Mouse (Mus musculus) midbrain, embryonic 12.5 days (tissue): ENCODE measurements around the gene Nckap5l. TPM values are rescaled to one million over a fixed set of nuclear protein-coding genes. Genes with fewer than 3 reads are reported as not detected.

Experiments used
- ATAC-seq: fragments of 200-750 bp; cut with Nextera tagmentation; 2 replicates; pipeline ENCODE4 v1.8.0; 2017; ENCODE audit warnings: low read depth, moderate TSS enrichment, moderate library complexity; ENCODE audit not compliant: low FRiP score
- H3K27ac ChIP-seq: fragments of 300-500 bp; sonication (generic); replicated peaks from 2 replicates; pipeline ENCODE4 v1.5.1; 2016; ENCODE audit warnings: mild to moderate bottlenecking
- H3K27me3 ChIP-seq: fragments of 300-500 bp; sonication (generic); 2 replicates; pipeline ENCODE4 v1.6.1; 2016; ENCODE audit warnings: mild to moderate bottlenecking
- H3K36me3 ChIP-seq: fragments of 300-500 bp; sonication (generic); 2 replicates; pipeline ENCODE4 v1.6.1; 2016
- H3K4me1 ChIP-seq: fragments of 300-500 bp; sonication (generic); 2 replicates; pipeline ENCODE4 v1.6.1; 2016
- H3K4me2 ChIP-seq: fragments of 300-500 bp; sonication (generic); replicated peaks from 2 replicates; pipeline ENCODE4 v1.6.1; 2016; ENCODE audit warnings: mild to moderate bottlenecking, moderate library complexity
- H3K4me3 ChIP-seq: fragments of 300-500 bp; sonication (generic); 2 replicates; pipeline ENCODE4 v1.5.1; 2016; ENCODE audit warnings: mild to moderate bottlenecking
- H3K9ac ChIP-seq: fragments of 300-500 bp; sonication (generic); replicated peaks from 2 replicates; pipeline ENCODE4 v1.6.1; 2016; ENCODE audit warnings: mild to moderate bottlenecking, moderate library complexity
- H3K9me3 ChIP-seq: fragments of 300-500 bp; sonication (generic); 2 replicates; pipeline ENCODE4 v1.6.1; 2016; ENCODE audit warnings: mild to moderate bottlenecking
- WGBS: fragments of 180-500 bp; shearing (Covaris S2); methylation state at CpG from one replicate; pipeline ENCODE4 v1.1.7; 2016; 5-methylcytosine and 5-hydroxymethylcytosine counted together
- polyA plus RNA-seq: library from polyadenylated mRNA; unstranded; fragments of >200 nt; fragmentation: Nextera tagmentation; extraction: Ambion mirVana; gene quantifications from 2 replicates; pipeline ENCODE4 v1.2.1, GENCODE M21; 2016

Gene Nckap5l
- polyA plus RNA-seq, 1 experiment from 2014 or later = 12.9 TPM

GRCm38 (mm10) chr15:99484745-99485144, 27.2 kb upstream of the Nckap5l start:
- H3K4me1 ChIP-seq = no peaks in the 10 kb centered on the region
- no peaks in the 10 kb centered on the region for H3K36me3 ChIP-seq
- H3K4me3 ChIP-seq = no peak overlapping the region
- H3K4me2 ChIP-seq = no peak overlapping the region
- peaks cover 3% of the 10 kb centered on the region; the same call in 1 of the 2 replicates for H3K27me3 ChIP-seq
- no peaks in the 10 kb centered on the region for H3K9me3 ChIP-seq
- 73% methylated on average over 6 of the region's 6 CpGs for WGBS
- H3K9ac ChIP-seq = no peak overlapping the region
- ATAC-seq = no peak
- no peak overlapping the region for H3K27ac ChIP-seq

- WGBS = 64% methylated on average over 1 of the region's 1 CpGs
- H3K4me2 ChIP-seq = no peak overlapping the region
- H3K27ac ChIP-seq = no peak overlapping the region
- H3K4me3 ChIP-seq = no peak overlapping the region
- peaks cover 1% of the 10 kb centered on the region; the same call in 1 of the 2 replicates for H3K36me3 ChIP-seq
- H3K4me1 ChIP-seq = peaks cover 11% of the 10 kb centered on the region
- no peak for ATAC-seq
- peaks cover 12% of the 10 kb centered on the region for H3K27me3 ChIP-seq
- no peak overlapping the region for H3K9ac ChIP-seq
- no peaks in the 10 kb centered on the region for H3K9me3 ChIP-seq
These were observed 18.3 kb upstream of the Nckap5l start for GRCm38 (mm10) chr15:99475814-99476213.

GRCm38 (mm10) chr15:99474576-99474926, 17.0 kb upstream of the Nckap5l start, which contains the start of gene Bcdin3d:
Bcdin3d (minus strand) TSS chr15:99474730.
- peaks cover 12% of the 10 kb centered on the region for H3K27me3 ChIP-seq
- H3K4me2 ChIP-seq = peak within 1 kb of the TSS; percentile 74
- H3K4me3 ChIP-seq = peak within 1 kb of the TSS; percentile 84
- WGBS = under 1% methylated on average over 26 of the region's 26 CpGs
- H3K9ac ChIP-seq = peak within 1 kb of the TSS; percentile 89
- H3K9me3 ChIP-seq = no peaks in the 10 kb centered on the region
- ATAC-seq = peak; percentile 90
- peaks cover 12% of the 10 kb centered on the region for H3K4me1 ChIP-seq
- H3K36me3 ChIP-seq = peaks cover 11% of the 10 kb centered on the region
- H3K27ac ChIP-seq = peak within 1 kb of the TSS; percentile 87

GRCm38 (mm10) chr15:99473801-99474575, 16.4 kb upstream of the Nckap5l start:
- Histone ChIP-seq H3K4me1 (peaks cover 12% of the 10 kb centered on the region), H3K4me2 (peak overlapping the region; percentile 74), H3K27ac (peak overlapping the region; percentile 87), H3K36me3 (peaks cover 11% of the 10 kb centered on the region), H3K4me3 (peak overlapping the region; percentile 84), H3K9me3 (no peaks in the 10 kb centered on the region), H3K27me3 (peaks cover 12% of the 10 kb centered on the region), H3K9ac (peak overlapping the region; percentile 89)
- ATAC-seq = peak; percentile 89
- WGBS = 6% methylated on average over 38 of the region's 38 CpGs

GRCm38 (mm10) chr15:99472972-99473371, 15.4 kb upstream of the Nckap5l start:
- WGBS = 91% methylated on average over 7 of the region's 7 CpGs
- no peak for ATAC-seq
- Histone ChIP-seq H3K36me3 (peaks cover 15% of the 10 kb centered on the region), H3K4me2 (no peak overlapping the region), H3K4me3 (no peak overlapping the region), H3K27me3 (peaks cover 12% of the 10 kb centered on the region), H3K4me1 (peaks cover 12% of the 10 kb centered on the region), H3K27ac (no peak overlapping the region), H3K9me3 (no peaks in the 10 kb centered on the region), H3K9ac (no peak overlapping the region)

- H3K9me3 ChIP-seq = no peaks in the 10 kb centered on the region
- H3K4me3 ChIP-seq = no peak overlapping the region
- no peak overlapping the region for H3K4me2 ChIP-seq
- H3K27me3 ChIP-seq = peaks cover 2% of the 10 kb centered on the region; the same call in 1 of the 2 replicates
- ATAC-seq = no peak
- no peak overlapping the region for H3K27ac ChIP-seq
- H3K36me3 ChIP-seq = peaks cover 15% of the 10 kb centered on the region
- H3K4me1 ChIP-seq = peaks cover 12% of the 10 kb centered on the region
- H3K9ac ChIP-seq = no peak overlapping the region
- WGBS = 83% methylated on average over 14 of the region's 14 CpGs
These were observed 14.1 kb upstream of the Nckap5l start for GRCm38 (mm10) chr15:99471677-99472063.

- Histone ChIP-seq H3K27ac (no peak overlapping the region), H3K9me3 (no peaks in the 10 kb centered on the region), H3K4me2 (no peak overlapping the region; the same call in 1 of the 2 replicates), H3K9ac (0 out of 2 replicates have a peak overlapping the region, but pooled peaks have one; percentile 28), H3K4me1 (peaks cover 12% of the 10 kb centered on the region), H3K36me3 (peaks cover 15% of the 10 kb centered on the region), H3K4me3 (no peak overlapping the region), H3K27me3 (no peaks in the 10 kb centered on the region)
- WGBS = 65% methylated on average over 17 of the region's 17 CpGs
- ATAC-seq = no peak
These were observed 13.6 kb upstream of the Nckap5l start for GRCm38 (mm10) chr15:99470971-99471676.

GRCm38 (mm10) chr15:99470224-99470761, 12.7 kb upstream of the Nckap5l start:
- Histone ChIP-seq H3K27ac (no peak overlapping the region), H3K36me3 (peaks cover 15% of the 10 kb centered on the region), H3K4me1 (peaks cover 12% of the 10 kb centered on the region), H3K27me3 (no peaks in the 10 kb centered on the region), H3K9me3 (no peaks in the 10 kb centered on the region), H3K4me2 (no peak overlapping the region), H3K9ac (no peak overlapping the region), H3K4me3 (no peak overlapping the region)
- no peak for ATAC-seq
- WGBS = 94% methylated on average over 31 of the region's 31 CpGs

- peaks cover 9% of the 10 kb centered on the region for H3K4me1 ChIP-seq
- H3K27me3 ChIP-seq = no peaks in the 10 kb centered on the region
- 94% methylated on average over 4 of the region's 4 CpGs for WGBS
- H3K4me2 ChIP-seq = no peak overlapping the region
- no peak for ATAC-seq
- H3K27ac ChIP-seq = no peak overlapping the region
- H3K36me3 ChIP-seq = peaks cover 15% of the 10 kb centered on the region
- no peak overlapping the region for H3K4me3 ChIP-seq
- H3K9ac ChIP-seq = no peak overlapping the region
- H3K9me3 ChIP-seq = no peaks in the 10 kb centered on the region
These were observed 12.2 kb upstream of the Nckap5l start for GRCm38 (mm10) chr15:99469736-99470135.

- Histone ChIP-seq H3K27me3 (no peaks in the 10 kb centered on the region), H3K9me3 (no peaks in the 10 kb centered on the region), H3K9ac (no peak overlapping the region), H3K4me3 (no peak overlapping the region), H3K4me2 (no peak overlapping the region), H3K4me1 (peaks cover 9% of the 10 kb centered on the region), H3K27ac (no peak overlapping the region), H3K36me3 (peaks cover 15% of the 10 kb centered on the region)
- no peak for ATAC-seq
- 47% methylated on average over 3 of the region's 3 CpGs for WGBS
These were observed 11.5 kb upstream of the Nckap5l start for GRCm38 (mm10) chr15:99469067-99469466.

GRCm38 (mm10) chr15:99463194-99463593, 5.6 kb upstream of the Nckap5l start:
- WGBS = 73% methylated on average over 13 of the region's 13 CpGs
- Histone ChIP-seq H3K4me3 (no peak overlapping the region), H3K27me3 (no peaks in the 10 kb centered on the region), H3K4me1 (peaks cover 6% of the 10 kb centered on the region), H3K36me3 (no peaks in the 10 kb centered on the region), H3K4me2 (no peak overlapping the region), H3K27ac (no peak overlapping the region), H3K9ac (no peak overlapping the region), H3K9me3 (no peaks in the 10 kb centered on the region)
- no peak for ATAC-seq
